Mouse (Mus musculus) layer of hippocampus, adult 8-10 months (tissue): ENCODE results near the gene Tspan14. TPM values are rescaled to one million over a fixed set of nuclear protein-coding genes. Genes with fewer than 3 reads are reported as not detected.

Experiments
- DNase-seq, 2 experiments: peaks; one replicate each; pipeline ENCODE4 v3.0.0; 2022; ENCODE audit warnings: low spot score in 2 of 2
- total RNA-seq, 4 experiments: library from RNA; stranded (reverse); gene quantifications; 2 replicates each; pipeline ENCODE4 v1.2.4; 2022

Tspan14 gene
- total RNA-seq, 4 experiments from 2014 or later, result 33.0 to 45.1 (median 38.3) TPM

- DNase-seq, result no peak
Measured at GRCm38 (mm10) chr14:40918477-40918876, 48.1 kb downstream of the Tspan14 start.

- peak; percentile 81 to 95 for DNase-seq
Measured at GRCm38 (mm10) chr14:40917632-40918031, 49.0 kb downstream of the Tspan14 start.

- DNase-seq, result no peak
Measured at GRCm38 (mm10) chr14:40916667-40917066, 49.9 kb downstream of the Tspan14 start.

GRCm38 (mm10) chr14:40915838-40916237, 50.8 kb downstream of the Tspan14 start:
- DNase-seq, result no peak

GRCm38 (mm10) chr14:40914701-40915100, 51.9 kb downstream of the Tspan14 start:
- DNase-seq, result no peak

- no peak for DNase-seq
Measured at GRCm38 (mm10) chr14:40913709-40914108, 52.9 kb downstream of the Tspan14 start.

- no peak for DNase-seq
Measured at GRCm38 (mm10) chr14:40911529-40911928, 55.1 kb downstream of the Tspan14 start.

- no peak for DNase-seq
Measured at GRCm38 (mm10) chr14:40908763-40909162, 57.8 kb downstream of the Tspan14 start.

- DNase-seq, result no peak
Measured at GRCm38 (mm10) chr14:40906770-40907169, 59.8 kb downstream of the Tspan14 start.

GRCm38 (mm10) chr14:40905813-40906212, 60.8 kb downstream of the Tspan14 start:
- DNase-seq, result no peak

GRCm38 (mm10) chr14:40902307-40903055, 64.1 kb downstream of the Tspan14 start:
- no peak for DNase-seq

- no peak for DNase-seq
Measured at GRCm38 (mm10) chr14:40900267-40900666, 66.3 kb downstream of the Tspan14 start.

GRCm38 (mm10) chr14:40897916-40898315, 68.7 kb downstream of the Tspan14 start:
- no peak for DNase-seq

- DNase-seq, result no peak
Measured at GRCm38 (mm10) chr14:40895681-40896080, 70.9 kb downstream of the Tspan14 start.

- DNase-seq, result peak; percentile 61 to 84
Measured at GRCm38 (mm10) chr14:40894576-40895247, 71.9 kb downstream of the Tspan14 start.

GRCm38 (mm10) chr14:40893884-40894283, 72.7 kb downstream of the Tspan14 start:
- no peak for DNase-seq

- no peak for DNase-seq
Measured at GRCm38 (mm10) chr14:40893196-40893595, 73.4 kb downstream of the Tspan14 start, which contains the start of gene Sh2d4b. TSS of gene Sh2d4b (minus strand) at chr14:40893266.

GRCm38 (mm10) chr14:40892326-40892825, 74.2 kb downstream of the Tspan14 start:
- DNase-seq, result no peak

GRCm38 (mm10) chr14:40891506-40891905, 75.1 kb downstream of the Tspan14 start:
- no peak for DNase-seq

GRCm38 (mm10) chr14:40889704-40890103, 76.9 kb downstream of the Tspan14 start:
- no peak for DNase-seq

- DNase-seq, result no peak
Measured at GRCm38 (mm10) chr14:40889181-40889580, 77.4 kb downstream of the Tspan14 start.

GRCm38 (mm10) chr14:40886428-40887202, 80.0 kb downstream of the Tspan14 start:
- DNase-seq, result no peak
